Mouse (Mus musculus): ENCODE results near the gene Musk. TPM values are rescaled to one million over a fixed set of nuclear protein-coding genes. Genes with fewer than 3 reads are reported as not detected.

Musk gene
- polyA plus RNA-seq, 1 experiment from 2014 or later = not detected

- Histone ChIP-seq H3K27me3 (ENCODE audit: control insufficient read depth, insufficient read depth, low read length) (no peaks in the 10 kb centered on the region), H3K9ac (ENCODE audit: low read length) (no peak overlapping the region), H3K4me2 (ENCODE audit: low read length) (no peak overlapping the region), H3K4me1 (ENCODE audit: control insufficient read depth in 2 of 2, insufficient read depth in 2 of 2, low read length in 2 of 2) (no peaks in the 10 kb centered on the region; a peak in 1 of 4 replicates), H3K27ac (replicated peaks in 1 of 2; ENCODE audit: control insufficient read depth in 1 of 2, insufficient read depth in 1 of 2, low read depth in 2 of 2, low read length in 2 of 2) (no peak overlapping the region), H3K4me3 (ENCODE audit: control insufficient read depth in 1 of 2, insufficient read depth in 1 of 2, low read depth in 1 of 2, low read length in 2 of 2) (no peak overlapping the region), H3K9me3 (ENCODE audit: control insufficient read depth, low read length) (no peaks in the 10 kb centered on the region), H3K36me3 (ENCODE audit: control insufficient read depth, insufficient read depth, low read length) (no peaks in the 10 kb centered on the region)
- 63% methylated on average over 5 of the region's 5 CpGs for WGBS
- no peak for ATAC-seq (ENCODE audit: insufficient number of reproducible peaks, insufficient read depth, low FRiP score, low read depth)
Observed at GRCm38 (mm10) chr4:58288753-58289152, 3.0 kb downstream of the Musk start.

GRCm38 (mm10) chr4:58291828-58292227 is 6.1 kb downstream of the Musk start:
- no peak overlapping the region for H3K4me3 ChIP-seq (ENCODE audit: control insufficient read depth in 1 of 2, insufficient read depth in 1 of 2, low read depth in 1 of 2, low read length in 2 of 2)
- no peaks in the 10 kb centered on the region; a peak in 1 of 4 replicates for H3K4me1 ChIP-seq (ENCODE audit: control insufficient read depth in 2 of 2, insufficient read depth in 2 of 2, low read length in 2 of 2)
- 50% methylated on average over 1 of the region's 1 CpGs for WGBS
- no peak overlapping the region for H3K9ac ChIP-seq (ENCODE audit: low read length)
- no peaks in the 10 kb centered on the region for H3K9me3 ChIP-seq (ENCODE audit: control insufficient read depth, low read length)
- no peak overlapping the region for H3K4me2 ChIP-seq (ENCODE audit: low read length)
- H3K27ac ChIP-seq (replicated peaks in 1 of 2; ENCODE audit: control insufficient read depth in 1 of 2, insufficient read depth in 1 of 2, low read depth in 2 of 2, low read length in 2 of 2) = no peak overlapping the region
- no peaks in the 10 kb centered on the region for H3K27me3 ChIP-seq (ENCODE audit: control insufficient read depth, insufficient read depth, low read length)
- H3K36me3 ChIP-seq (ENCODE audit: control insufficient read depth, insufficient read depth, low read length) = no peaks in the 10 kb centered on the region
- no peak for ATAC-seq (ENCODE audit: insufficient number of reproducible peaks, insufficient read depth, low FRiP score, low read depth)

- Histone ChIP-seq H3K4me3 (ENCODE audit: control insufficient read depth in 1 of 2, insufficient read depth in 1 of 2, low read depth in 1 of 2, low read length in 2 of 2) (no peak overlapping the region), H3K9me3 (ENCODE audit: control insufficient read depth, low read length) (no peaks in the 10 kb centered on the region), H3K4me2 (ENCODE audit: low read length) (no peak overlapping the region), H3K4me1 (ENCODE audit: control insufficient read depth in 2 of 2, insufficient read depth in 2 of 2, low read length in 2 of 2) (no peaks in the 10 kb centered on the region), H3K36me3 (ENCODE audit: control insufficient read depth, insufficient read depth, low read length) (no peaks in the 10 kb centered on the region), H3K27me3 (ENCODE audit: control insufficient read depth, insufficient read depth, low read length) (no peaks in the 10 kb centered on the region), H3K9ac (ENCODE audit: low read length) (no peak overlapping the region), H3K27ac (replicated peaks in 1 of 2; ENCODE audit: control insufficient read depth in 1 of 2, insufficient read depth in 1 of 2, low read depth in 2 of 2, low read length in 2 of 2) (no peak overlapping the region)
- no peak for ATAC-seq (ENCODE audit: insufficient number of reproducible peaks, insufficient read depth, low FRiP score, low read depth)
- WGBS = 83% methylated on average over 3 of the region's 3 CpGs
Observed at GRCm38 (mm10) chr4:58293099-58293498, 7.3 kb downstream of the Musk start.

DNA sequence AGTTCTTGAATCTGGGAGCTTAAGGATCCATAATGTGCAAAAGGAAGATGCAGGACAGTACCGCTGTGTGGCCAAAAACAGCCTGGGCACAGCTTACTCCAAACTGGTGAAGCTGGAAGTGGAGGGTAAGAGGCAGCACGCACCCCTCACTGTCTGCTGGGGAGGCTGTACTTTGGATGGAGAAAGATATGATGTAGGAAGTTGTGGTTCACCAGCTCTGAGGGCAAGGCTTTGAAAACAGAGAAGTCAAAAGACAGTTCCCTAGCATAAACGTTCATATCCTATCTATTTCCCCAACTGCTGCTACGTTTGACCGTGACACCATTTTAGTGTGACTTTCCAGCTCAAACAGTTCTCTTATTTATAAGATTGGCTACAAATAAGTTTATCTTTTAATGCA is 18.1 kb downstream of the Musk start:
- H3K27ac ChIP-seq (replicated peaks in 1 of 2; ENCODE audit: control insufficient read depth in 1 of 2, insufficient read depth in 1 of 2, low read depth in 2 of 2, low read length in 2 of 2) = no peak overlapping the region
- H3K27me3 ChIP-seq (ENCODE audit: control insufficient read depth, insufficient read depth, low read length) = no peaks in the 10 kb centered on the region
- ATAC-seq (ENCODE audit: insufficient number of reproducible peaks, insufficient read depth, low FRiP score, low read depth) = no peak
- no peaks in the 10 kb centered on the region for H3K36me3 ChIP-seq (ENCODE audit: control insufficient read depth, insufficient read depth, low read length)
- no peak overlapping the region for H3K9ac ChIP-seq (ENCODE audit: low read length)
- H3K4me2 ChIP-seq (ENCODE audit: low read length) = no peak overlapping the region
- H3K9me3 ChIP-seq (ENCODE audit: control insufficient read depth, low read length) = no peaks in the 10 kb centered on the region
- H3K4me1 ChIP-seq (ENCODE audit: control insufficient read depth in 2 of 2, insufficient read depth in 2 of 2, low read length in 2 of 2) = no peaks in the 10 kb centered on the region
- WGBS = 78% methylated on average over 5 of the region's 5 CpGs
- no peak overlapping the region for H3K4me3 ChIP-seq (ENCODE audit: control insufficient read depth in 1 of 2, insufficient read depth in 1 of 2, low read depth in 1 of 2, low read length in 2 of 2)

DNA sequence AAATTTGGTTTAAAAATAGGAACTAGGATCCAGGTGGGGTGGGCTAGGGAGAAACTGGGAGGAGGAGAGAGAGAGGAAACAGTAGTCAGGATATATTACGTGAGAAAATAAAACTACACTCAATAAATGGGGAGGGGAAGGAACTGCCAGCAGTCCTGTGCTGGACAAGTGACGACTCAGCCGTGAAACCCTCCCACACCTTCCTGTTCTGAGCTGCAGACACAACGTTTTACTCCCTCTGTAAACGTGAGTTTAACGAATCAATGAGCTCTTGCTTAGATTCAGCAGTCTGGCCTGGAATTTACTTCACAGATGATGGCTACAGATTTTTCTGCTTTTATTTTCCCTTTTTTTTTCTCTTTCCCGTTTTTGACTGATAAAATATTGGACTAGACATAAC is 18.8 kb downstream of the Musk start:
- H3K4me1 ChIP-seq (ENCODE audit: control insufficient read depth in 2 of 2, insufficient read depth in 2 of 2, low read length in 2 of 2) = no peaks in the 10 kb centered on the region
- no peak overlapping the region for H3K27ac ChIP-seq (replicated peaks in 1 of 2; ENCODE audit: control insufficient read depth in 1 of 2, insufficient read depth in 1 of 2, low read depth in 2 of 2, low read length in 2 of 2)
- no peaks in the 10 kb centered on the region for H3K36me3 ChIP-seq (ENCODE audit: control insufficient read depth, insufficient read depth, low read length)
- H3K9ac ChIP-seq (ENCODE audit: low read length) = no peak overlapping the region
- WGBS = 38% methylated on average over 7 of the region's 7 CpGs
- H3K4me3 ChIP-seq (ENCODE audit: control insufficient read depth in 1 of 2, insufficient read depth in 1 of 2, low read depth in 1 of 2, low read length in 2 of 2) = no peak overlapping the region
- no peak for ATAC-seq (ENCODE audit: insufficient number of reproducible peaks, insufficient read depth, low FRiP score, low read depth)
- H3K4me2 ChIP-seq (ENCODE audit: low read length) = peak overlapping the region; percentile 16; the same call in 1 of the 2 replicates
- no peaks in the 10 kb centered on the region for H3K9me3 ChIP-seq (ENCODE audit: control insufficient read depth, low read length)
- no peaks in the 10 kb centered on the region for H3K27me3 ChIP-seq (ENCODE audit: control insufficient read depth, insufficient read depth, low read length)

DNA sequence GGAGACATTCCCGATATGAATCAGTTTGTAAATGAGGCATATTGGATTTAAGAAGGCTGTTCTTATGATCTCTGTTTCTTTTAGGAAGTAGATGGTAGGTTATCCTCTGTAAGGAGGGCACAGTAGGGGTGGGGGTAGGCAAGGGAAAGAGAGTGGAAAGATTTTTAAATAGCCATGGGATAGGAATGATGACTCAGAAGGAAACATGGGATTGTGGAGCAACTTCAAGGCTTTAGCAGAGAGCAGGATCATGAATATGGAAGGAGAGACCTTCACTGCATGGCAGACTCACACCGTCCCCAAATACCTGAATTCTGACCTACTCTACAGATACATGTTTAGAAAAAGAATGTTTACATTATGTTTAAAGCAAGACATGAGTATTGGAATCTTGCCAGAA is 21.7 kb downstream of the Musk start:
- H3K4me2 ChIP-seq (ENCODE audit: low read length) = no peak overlapping the region
- no peaks in the 10 kb centered on the region for H3K27me3 ChIP-seq (ENCODE audit: control insufficient read depth, insufficient read depth, low read length)
- WGBS = 60% methylated on average over 2 of the region's 2 CpGs
- H3K4me1 ChIP-seq (ENCODE audit: control insufficient read depth in 2 of 2, insufficient read depth in 2 of 2, low read length in 2 of 2) = 0 out of 4 replicates have a peak, but pooled peaks cover 0 to 2% of the 10 kb centered on the region in 2 experiments
- no peak overlapping the region for H3K4me3 ChIP-seq (ENCODE audit: control insufficient read depth in 1 of 2, insufficient read depth in 1 of 2, low read depth in 1 of 2, low read length in 2 of 2)
- H3K9me3 ChIP-seq (ENCODE audit: control insufficient read depth, low read length) = no peaks in the 10 kb centered on the region
- H3K27ac ChIP-seq (replicated peaks in 1 of 2; ENCODE audit: control insufficient read depth in 1 of 2, insufficient read depth in 1 of 2, low read depth in 2 of 2, low read length in 2 of 2) = no peak overlapping the region
- ATAC-seq (ENCODE audit: insufficient number of reproducible peaks, insufficient read depth, low FRiP score, low read depth) = no peak
- H3K36me3 ChIP-seq (ENCODE audit: control insufficient read depth, insufficient read depth, low read length) = no peaks in the 10 kb centered on the region
- no peak overlapping the region for H3K9ac ChIP-seq (ENCODE audit: low read length)

GRCm38 (mm10) chr4:58313344-58313743 is 27.6 kb downstream of the Musk start:
- H3K4me2 ChIP-seq (ENCODE audit: low read length) = no peak overlapping the region
- ATAC-seq (ENCODE audit: insufficient number of reproducible peaks, insufficient read depth, low FRiP score, low read depth) = no peak
- H3K36me3 ChIP-seq (ENCODE audit: control insufficient read depth, insufficient read depth, low read length) = no peaks in the 10 kb centered on the region
- 0 out of 4 replicates have a peak, but pooled peaks cover 0 to 2% of the 10 kb centered on the region in 2 experiments for H3K4me1 ChIP-seq (ENCODE audit: control insufficient read depth in 2 of 2, insufficient read depth in 2 of 2, low read length in 2 of 2)
- no peak overlapping the region for H3K27ac ChIP-seq (replicated peaks in 1 of 2; ENCODE audit: control insufficient read depth in 1 of 2, insufficient read depth in 1 of 2, low read depth in 2 of 2, low read length in 2 of 2)
- WGBS = 65% methylated on average over 1 of the region's 1 CpGs
- no peak overlapping the region for H3K9ac ChIP-seq (ENCODE audit: low read length)
- H3K4me3 ChIP-seq (ENCODE audit: control insufficient read depth in 1 of 2, insufficient read depth in 1 of 2, low read depth in 1 of 2, low read length in 2 of 2) = no peak overlapping the region
- no peaks in the 10 kb centered on the region for H3K9me3 ChIP-seq (ENCODE audit: control insufficient read depth, low read length)
- no peaks in the 10 kb centered on the region for H3K27me3 ChIP-seq (ENCODE audit: control insufficient read depth, insufficient read depth, low read length)

GRCm38 (mm10) chr4:58314942-58315508 is 29.3 kb downstream of the Musk start:
- H3K9ac ChIP-seq (ENCODE audit: low read length) = no peak overlapping the region
- no peak overlapping the region for H3K27ac ChIP-seq (replicated peaks in 1 of 2; ENCODE audit: control insufficient read depth in 1 of 2, insufficient read depth in 1 of 2, low read depth in 2 of 2, low read length in 2 of 2)
- ATAC-seq (ENCODE audit: insufficient number of reproducible peaks, insufficient read depth, low FRiP score, low read depth) = no peak
- H3K4me3 ChIP-seq (ENCODE audit: control insufficient read depth in 1 of 2, insufficient read depth in 1 of 2, low read depth in 1 of 2, low read length in 2 of 2) = no peak overlapping the region
- 0 out of 4 replicates have a peak, but pooled peaks cover 0 to 2% of the 10 kb centered on the region in 2 experiments for H3K4me1 ChIP-seq (ENCODE audit: control insufficient read depth in 2 of 2, insufficient read depth in 2 of 2, low read length in 2 of 2)
- H3K36me3 ChIP-seq (ENCODE audit: control insufficient read depth, insufficient read depth, low read length) = no peaks in the 10 kb centered on the region
- no peaks in the 10 kb centered on the region for H3K27me3 ChIP-seq (ENCODE audit: control insufficient read depth, insufficient read depth, low read length)
- no peak overlapping the region for H3K4me2 ChIP-seq (ENCODE audit: low read length)
- H3K9me3 ChIP-seq (ENCODE audit: control insufficient read depth, low read length) = no peaks in the 10 kb centered on the region
- 44% methylated on average over 4 of the region's 4 CpGs for WGBS
